Mouse (Mus musculus): ENCODE measurements at regions not wholly inside any gene's neighbourhood (a gene's known extent, or its start where the extent isn't known, plus 50 kb on each side); places are given as distances from the start of the nearest gene placed in this dataset.

- DNase-seq (ENCODE audit: low read depth, low spot score) = no peak
Observed at GRCm38 (mm10) chr1:28144824-28145223, 635.2 kb downstream of the Gm597 start.

- peak; percentile 1 for DNase-seq (ENCODE audit: low read depth, low spot score)
Observed at GRCm38 (mm10) chr1:28102021-28102526, 678.0 kb downstream of the Gm597 start.

GRCm38 (mm10) chr1:28084456-28084855 is 695.6 kb downstream of the Gm597 start:
- no peak for DNase-seq (ENCODE audit: low read depth, low spot score)

- no peak for DNase-seq (ENCODE audit: low read depth, low spot score)
Observed at GRCm38 (mm10) chr1:28053980-28054379, 726.1 kb downstream of the Gm597 start.

GRCm38 (mm10) chr1:28047964-28048363 is 732.1 kb downstream of the Gm597 start:
- no peak for DNase-seq (ENCODE audit: low read depth, low spot score)

GRCm38 (mm10) chr1:28047379-28047778 is 732.7 kb downstream of the Gm597 start:
- DNase-seq (ENCODE audit: low read depth, low spot score) = no peak

- no peak for DNase-seq (ENCODE audit: low read depth, low spot score)
Observed at GRCm38 (mm10) chr1:28045695-28046094, 734.4 kb downstream of the Gm597 start.

- DNase-seq (ENCODE audit: low read depth, low spot score) = peak; percentile 3
Observed at GRCm38 (mm10) chr1:28025720-28026119, 754.3 kb downstream of the Gm597 start.

GRCm38 (mm10) chr1:27998434-27998833 is 781.6 kb downstream of the Gm597 start:
- DNase-seq (ENCODE audit: low read depth, low spot score) = no peak

- DNase-seq (ENCODE audit: low read depth, low spot score) = no peak
Observed at GRCm38 (mm10) chr1:27963369-27963768, 816.7 kb downstream of the Gm597 start.
